Mouse (Mus musculus) thymus, postnatal 0 days (tissue): ENCODE measurements around the gene Bmp4. TPM values are rescaled to one million over a fixed set of nuclear protein-coding genes. Genes with fewer than 3 reads are reported as not detected.

ENCODE experiments used
- DNase-seq: peaks from one replicate; pipeline ENCODE4 v3.0.0-alpha.2; 2015; ENCODE audit warnings: low spot score
- polyA plus RNA-seq: library from polyadenylated mRNA; unstranded; fragments of >200 nt; fragmentation: Nextera tagmentation; extraction: Ambion mirVana; gene quantifications from 2 replicates; pipeline ENCODE4 v1.2.1, GENCODE M21; 2015

The Bmp4 gene
- polyA plus RNA-seq, 1 experiment from 2014 or later = 0.82 TPM

- no peak for DNase-seq
Measured at GRCm38 (mm10) chr14:46386478-46387356, 3.8 kb downstream of the Bmp4 start.

GRCm38 (mm10) chr14:46385701-46386477 is 4.6 kb downstream of the Bmp4 start:
- no peak for DNase-seq

- no peak for DNase-seq
Measured at GRCm38 (mm10) chr14:46384946-46385691, 5.3 kb downstream of the Bmp4 start.

GRCm38 (mm10) chr14:46381457-46381856 is 9.0 kb downstream of the Bmp4 start:
- no peak for DNase-seq

GRCm38 (mm10) chr14:46380286-46380721 is 10.2 kb downstream of the Bmp4 start:
- peak; percentile 51 for DNase-seq

- DNase-seq = no peak
Measured at GRCm38 (mm10) chr14:46379285-46379684, 11.2 kb downstream of the Bmp4 start, which contains the start of gene Gm15217. TSS of gene Gm15217 (plus strand) at chr14:46379414.

GRCm38 (mm10) chr14:46375796-46376195 is 14.7 kb downstream of the Bmp4 start:
- DNase-seq = no peak

GRCm38 (mm10) chr14:46372452-46372851 is 18.0 kb downstream of the Bmp4 start:
- DNase-seq = no peak

GRCm38 (mm10) chr14:46363209-46363608 is 27.3 kb downstream of the Bmp4 start:
- DNase-seq = no peak

GRCm38 (mm10) chr14:46357696-46358095 is 32.8 kb downstream of the Bmp4 start:
- DNase-seq = no peak

- DNase-seq = no peak
Measured at GRCm38 (mm10) chr14:46357286-46357685, 33.2 kb downstream of the Bmp4 start.

GRCm38 (mm10) chr14:46344750-46345149 is 45.7 kb downstream of the Bmp4 start:
- no peak for DNase-seq

GRCm38 (mm10) chr14:46338801-46339200 is 51.7 kb downstream of the Bmp4 start:
- no peak for DNase-seq

Other genes with a start within 250 kb of the Bmp4 start
- not detected in 2 replicates for gene Gm15217, start 11.3 kb downstream of the Bmp4 start, polyA plus RNA-seq